Mouse (Mus musculus) lung, adult 2 months (tissue): ENCODE results near the gene Ppp1cb. TPM values are rescaled to one million over a fixed set of nuclear protein-coding genes. Genes with fewer than 3 reads are reported as not detected.

Experiments
- DNase-seq: peaks from one replicate; pipeline ENCODE4 v3.0.0; 2022
- H3K4me1 ChIP-seq: fragments of 200-500 bp; 2 replicates; pipeline ENCODE4 v1.6.1; 2011; ENCODE audit warnings: low read length; ENCODE audit not compliant: control insufficient read depth, insufficient read depth
- H3K4me3 ChIP-seq: fragments of 200-500 bp; replicated peaks from 2 replicates; pipeline ENCODE3; 2011; ENCODE audit warnings: low read depth, mild to moderate bottlenecking, control low read depth, low read length; ENCODE audit errors: extremely low read depth
- CTCF ChIP-seq: fragments of 200-500 bp; IDR thresholded peaks from 2 replicates; pipeline ENCODE4 v1.5.1; 2011; ENCODE audit warnings: mild to moderate bottlenecking, low read length, control low read depth; ENCODE audit not compliant: insufficient read depth
- POLR2A ChIP-seq: fragments of 200-500 bp; IDR thresholded peaks from 2 replicates; pipeline ENCODE4 v1.6.1; 2011; ENCODE audit warnings: low read depth, mild to moderate bottlenecking, control low read depth, low read length, borderline replicate concordance; ENCODE audit errors: extremely low read depth
- WGBS: fragments of 180-500 bp; shearing (Covaris S2); methylation state at CpG from one replicate; pipeline ENCODE4 v1.1.7; 2018; 5-methylcytosine and 5-hydroxymethylcytosine counted together
- polyA plus RNA-seq: library from polyadenylated mRNA; depleted of rRNA; stranded (reverse); fragments of >200 nt; gene quantifications from 2 replicates; pipeline ENCODE4 v1.2.3, GENCODE M21; 2012; rRNA removed

Gene Ppp1cb
- polyA plus RNA-seq, 1 experiment: 44.2 TPM

GRCm38 (mm10) chr5:32564697-32565096 lies 106.1 kb downstream of the Ppp1cb start:
- 21% methylated on average over 1 of the region's 1 CpGs for WGBS
- no peaks in the 10 kb centered on the region for H3K4me1 ChIP-seq
- DNase-seq: no peak
- TF ChIP-seq CTCF (no peak), POLR2A (no peak)
- H3K4me3 ChIP-seq: no peak overlapping the region

Other genes starting within 250 kb of the Ppp1cb start
- gene Plb1, start 226.1 kb upstream of the Ppp1cb start, polyA plus RNA-seq: 8.2 and 16.0 TPM in 2 replicates
- gene Yes1, start 152.3 kb downstream of the Ppp1cb start, polyA plus RNA-seq: 3.6 and 4.6 TPM in 2 replicates